Mouse (Mus musculus) cerebellum, adult 18-20 months (tissue): Measurements from ENCODE around the gene Gm21970.
"Not testable (repeated sequence)": the region's sequence is repeated elsewhere in the genome, so short reads cannot be mapped to it uniquely, and the experiment has no call there.

Source experiments
- DNase-seq, 2 experiments: peaks; one replicate each; pipeline ENCODE4 v3.0.0; 2021

Gm21970 gene

DNA sequence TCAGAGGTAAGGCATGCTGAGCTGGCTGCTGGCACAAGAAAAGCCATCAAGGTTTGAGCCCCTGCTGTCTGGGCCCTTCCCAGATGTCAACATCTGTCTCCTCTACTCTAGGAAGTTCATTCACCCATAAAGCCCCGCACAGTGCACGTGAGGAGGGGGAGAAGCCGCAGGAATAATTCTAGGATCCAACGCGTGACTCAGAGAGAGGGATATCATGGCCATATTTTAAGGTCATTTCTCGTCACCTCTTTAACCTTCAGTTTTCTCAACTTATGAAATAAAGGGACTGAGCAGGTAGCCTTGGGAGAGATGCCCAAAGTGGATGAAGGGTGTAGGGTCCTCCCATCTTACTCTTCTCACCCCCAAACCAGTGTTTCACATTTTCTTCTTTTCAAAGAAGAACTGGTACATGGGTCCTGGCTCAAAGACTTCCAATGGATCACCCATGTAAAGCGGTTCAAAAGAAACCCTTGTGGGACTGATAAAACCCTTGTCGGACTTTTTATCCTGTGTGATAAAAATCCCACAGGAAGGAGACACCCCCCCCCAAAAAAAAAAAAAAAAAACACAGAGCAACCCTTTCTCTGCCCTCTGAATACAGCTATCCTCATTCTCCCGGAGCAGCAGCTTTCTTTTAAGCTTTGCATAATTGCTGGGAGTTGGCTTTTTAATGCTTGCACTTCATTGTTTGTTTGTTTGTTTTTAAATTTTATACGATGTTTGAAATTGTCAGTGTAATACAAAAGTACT, 13.5 kb downstream of the Gm21970 start:
- DNase-seq = no peak

- peak; percentile 29 to 44 for DNase-seq
These were observed 14.4 kb downstream of the Gm21970 start, which contains the start of gene Il10rb for GRCm38 (mm10) chr16:91405640-91406584. Il10rb (plus strand) TSS chr16:91406164.

DNA sequence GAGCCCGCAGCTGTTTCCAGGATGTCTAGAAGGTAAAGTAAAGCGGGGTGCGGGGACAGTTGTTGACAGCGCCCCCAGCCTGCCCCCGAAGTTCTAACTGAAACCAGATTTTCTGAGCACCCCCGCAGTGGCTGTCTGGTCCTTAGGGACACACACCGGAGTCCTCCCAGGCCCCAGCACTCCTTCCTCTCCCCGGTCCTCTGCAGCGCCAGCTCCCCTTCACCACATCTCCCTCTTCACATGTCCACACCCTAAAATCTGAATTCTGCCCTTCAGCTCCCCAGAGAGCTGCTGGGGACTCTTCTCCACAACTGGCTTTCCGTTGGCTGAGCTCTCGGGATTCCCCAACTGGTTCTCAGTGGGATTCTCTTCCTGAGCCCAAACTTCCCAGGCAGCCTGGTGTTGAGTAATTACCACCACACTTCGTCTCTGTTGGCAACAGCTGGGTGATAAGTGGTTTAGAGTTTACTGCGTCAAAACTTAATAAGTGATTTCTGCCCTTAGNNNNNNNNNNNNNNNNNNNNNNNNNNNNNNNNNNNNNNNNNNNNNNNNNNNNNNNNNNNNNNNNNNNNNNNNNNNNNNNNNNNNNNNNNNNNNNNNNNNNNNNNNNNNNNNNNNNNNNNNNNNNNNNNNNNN, 15.2 kb downstream of the Gm21970 start:
- DNase-seq = no peak

DNA sequence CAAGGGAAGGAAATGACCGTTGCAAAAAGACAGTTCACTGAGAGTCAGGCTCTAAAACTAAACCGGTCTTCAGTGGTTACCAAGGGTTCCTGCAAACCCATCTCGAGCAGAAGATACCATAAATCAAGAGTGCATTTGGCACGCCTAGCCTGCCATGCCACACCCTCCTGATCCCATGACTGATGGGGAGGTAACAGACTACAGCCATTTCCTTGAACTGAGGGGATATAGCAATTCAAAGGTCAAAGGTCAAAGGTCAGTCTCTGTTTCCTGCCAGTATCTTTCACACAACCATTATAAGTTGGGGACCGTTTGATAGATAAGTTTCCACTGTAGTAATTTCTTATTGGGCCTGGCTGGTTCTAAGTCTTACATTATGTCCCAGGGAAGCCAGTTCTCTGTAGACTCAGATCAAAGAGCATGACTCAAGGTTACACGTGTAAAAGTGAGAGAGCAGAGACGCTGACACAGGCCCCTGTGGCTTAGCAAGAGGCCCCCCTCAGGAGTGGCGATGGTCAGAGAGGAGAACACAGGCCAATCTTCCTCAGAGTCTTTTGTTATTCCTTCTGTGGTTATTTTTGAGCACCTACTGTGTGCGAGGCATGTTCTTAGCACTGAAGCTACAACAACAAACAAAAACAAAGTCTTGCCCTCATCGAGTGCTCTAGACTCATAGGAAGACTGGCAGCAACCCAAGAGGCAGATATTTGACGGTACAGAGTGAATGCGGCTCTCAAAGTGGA, 21.8 kb downstream of the Gm21970 start:
- no peak for DNase-seq

DNA sequence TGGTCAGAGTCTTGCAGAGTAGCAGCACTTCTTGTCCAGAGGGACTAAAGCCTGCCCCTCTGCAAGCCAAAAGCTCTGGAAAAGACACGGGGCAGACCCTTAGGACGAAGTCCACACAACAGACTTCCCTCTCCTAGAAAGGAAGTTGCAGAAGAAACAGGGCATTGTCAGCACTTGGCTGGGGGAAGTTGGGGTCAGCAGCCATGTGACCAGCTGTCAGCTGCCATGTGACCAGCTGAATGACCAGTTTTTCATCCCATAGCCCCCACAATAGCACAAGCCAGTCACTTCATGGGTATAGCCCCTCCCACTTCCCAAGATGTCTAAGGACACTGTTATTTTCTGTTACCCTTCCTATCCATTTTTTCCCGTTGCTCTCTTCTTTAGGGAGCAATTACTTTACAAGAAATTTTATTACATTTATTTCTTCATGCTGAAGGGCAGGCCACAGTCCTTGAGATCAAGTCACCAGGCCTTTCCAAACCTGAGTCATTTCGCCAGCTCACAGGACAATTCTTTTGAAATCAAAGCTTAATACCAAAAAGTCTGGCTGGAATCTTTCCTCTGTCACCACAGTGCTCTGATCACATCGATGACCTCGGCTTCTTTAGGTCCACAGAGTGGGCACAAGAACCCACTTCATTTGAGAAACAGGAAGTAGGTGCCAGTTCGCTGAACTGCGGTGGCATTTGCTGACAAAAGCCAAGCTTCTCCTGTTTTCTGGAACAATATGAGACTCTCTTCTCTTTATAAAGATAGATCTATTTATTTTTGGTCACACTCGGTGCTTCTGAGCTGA, 24.1 kb downstream of the Gm21970 start:
- DNase-seq = no peak

- no peak for DNase-seq
These were observed 24.8 kb downstream of the Gm21970 start for GRCm38 (mm10) chr16:91416357-91416756.

- DNase-seq = no peak
These were observed 25.4 kb downstream of the Gm21970 start for GRCm38 (mm10) chr16:91416938-91417337.

- DNase-seq = no peak
These were observed 27.0 kb downstream of the Gm21970 start for GRCm38 (mm10) chr16:91418531-91418930.

DNA sequence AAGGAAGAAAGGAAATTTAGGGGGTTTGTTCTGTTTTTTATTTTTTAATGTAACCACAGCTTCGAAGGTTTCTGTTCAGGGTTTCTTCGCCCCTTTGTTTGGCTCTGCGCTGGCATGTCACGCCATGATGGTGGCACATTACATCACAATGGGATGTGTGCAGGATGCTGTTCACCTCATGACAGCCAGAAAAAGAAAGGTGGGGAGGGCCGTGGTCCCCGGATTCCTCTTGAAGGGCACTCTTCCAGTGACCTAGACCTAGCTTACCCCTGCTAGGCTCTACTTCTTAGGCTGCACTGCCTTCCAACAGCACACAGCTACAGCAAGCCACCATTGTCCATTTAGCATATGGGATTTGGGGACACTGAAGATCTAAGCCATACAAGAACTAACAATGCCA, 34.3 kb downstream of the Gm21970 start:
- DNase-seq = no peak

DNA sequence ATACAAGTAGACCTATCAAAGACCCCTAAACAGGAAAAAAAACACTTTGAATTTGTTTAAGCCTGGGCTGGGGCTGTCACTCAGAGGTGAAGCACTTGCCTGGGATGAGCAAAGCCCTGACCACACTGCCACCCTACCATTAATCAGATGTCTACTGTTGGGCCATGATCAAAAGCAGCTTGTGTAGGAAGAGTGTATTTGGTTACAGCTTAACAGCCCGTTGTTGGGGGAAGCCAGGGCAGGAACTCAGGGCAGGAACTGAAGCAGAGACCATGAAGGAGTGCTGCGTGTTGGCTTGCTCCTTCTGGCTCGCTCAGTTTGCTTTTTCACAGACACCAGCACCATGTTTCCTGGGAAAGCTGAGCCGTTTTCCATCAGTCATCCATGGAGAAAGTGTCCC, 35.1 kb downstream of the Gm21970 start:
- DNase-seq = no peak

GRCm38 (mm10) chr16:91427461-91427860, 35.9 kb downstream of the Gm21970 start:
- no peak for DNase-seq

- no peak for DNase-seq
These were observed 36.8 kb downstream of the Gm21970 start for GRCm38 (mm10) chr16:91428259-91428865.

- no peak for DNase-seq
These were observed 41.3 kb downstream of the Gm21970 start for GRCm38 (mm10) chr16:91432720-91433328.

- no peak for DNase-seq
These were observed 41.9 kb downstream of the Gm21970 start for GRCm38 (mm10) chr16:91433329-91433933.

- no peak for DNase-seq
These were observed 42.6 kb downstream of the Gm21970 start for GRCm38 (mm10) chr16:91434119-91434518.

DNA sequence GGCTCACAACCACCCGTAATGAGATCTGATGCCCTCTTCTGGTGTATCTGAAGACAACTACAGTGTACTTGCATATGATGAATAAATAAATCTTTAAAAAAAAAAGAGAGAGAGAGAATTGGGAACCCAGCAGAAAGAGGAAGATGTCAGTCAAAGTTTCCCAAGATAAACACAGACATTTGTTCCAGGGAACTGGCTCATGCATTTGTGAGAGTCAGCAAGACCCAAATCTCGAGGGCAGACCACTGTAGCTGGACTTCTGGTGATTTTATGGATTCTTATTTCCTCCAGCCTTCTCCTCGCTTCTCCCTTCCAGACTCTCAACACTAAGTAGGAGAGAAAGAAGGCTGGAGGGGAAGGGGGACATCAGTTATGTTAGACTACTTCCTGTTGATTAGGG, 46.6 kb downstream of the Gm21970 start:
- DNase-seq = no peak

DNA sequence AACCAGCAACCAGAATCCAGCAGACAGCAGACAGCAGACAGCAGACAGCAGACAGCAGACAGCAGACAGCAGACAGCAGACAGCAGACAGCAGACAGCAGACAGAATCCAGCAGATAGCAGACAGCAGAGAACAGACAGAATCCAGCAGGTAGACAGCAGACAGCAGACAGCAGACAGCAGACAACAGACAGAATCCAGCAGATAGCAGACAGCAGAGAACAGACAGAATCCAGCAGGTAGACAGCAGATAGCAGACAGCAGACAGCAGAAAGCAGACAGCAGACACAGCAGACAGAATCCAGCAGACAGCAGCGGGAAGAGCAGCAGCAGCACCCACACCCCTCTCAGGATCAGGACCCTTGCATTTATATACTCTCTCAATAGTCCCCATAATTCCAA, 47.1 kb downstream of the Gm21970 start:
- not testable (repeated sequence) for DNase-seq

GRCm38 (mm10) chr16:91441366-91441765, 49.8 kb downstream of the Gm21970 start:
- no peak for DNase-seq

DNA sequence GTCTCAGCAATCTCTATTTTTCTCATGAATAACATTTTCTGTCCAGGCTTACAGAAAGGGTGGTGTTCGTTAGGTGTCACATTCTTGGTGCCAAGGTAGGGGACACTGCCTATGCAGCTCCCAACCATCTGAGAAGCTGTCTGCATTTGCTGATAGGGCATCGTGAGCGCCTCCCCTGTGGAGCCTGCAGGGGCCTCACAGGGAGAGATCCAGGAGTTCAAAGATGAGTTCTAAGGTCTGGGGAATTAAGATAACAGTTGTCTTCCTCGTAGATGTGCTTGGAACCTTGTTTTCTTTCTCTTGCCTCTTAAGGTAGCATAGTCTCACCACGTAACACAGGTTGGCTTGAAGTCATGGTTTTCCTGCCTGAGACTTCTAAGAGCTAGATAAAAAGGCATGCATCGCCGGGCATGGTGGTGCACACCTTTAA, 50.3 kb downstream of the Gm21970 start:
- no peak for DNase-seq

DNA sequence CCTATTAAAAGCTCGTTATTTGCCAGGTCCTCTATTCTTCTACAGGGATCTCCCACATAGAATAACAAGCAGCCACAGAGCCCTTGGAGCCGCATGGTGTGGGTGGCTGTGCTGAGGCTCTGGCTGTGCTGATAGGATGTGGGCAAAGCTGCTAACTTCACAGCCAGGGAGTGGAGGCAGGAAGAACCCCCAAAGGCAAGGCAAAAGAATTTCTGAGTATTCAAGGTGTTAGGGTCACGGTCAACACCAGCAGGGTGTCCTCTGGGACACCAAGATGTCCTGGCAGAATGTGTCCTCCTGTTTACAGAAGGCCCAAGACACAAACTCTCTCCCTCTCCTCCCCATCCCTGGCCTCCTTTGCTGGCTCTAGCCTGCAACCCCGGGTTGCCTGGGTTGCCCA, 50.9 kb downstream of the Gm21970 start:
- DNase-seq = no peak
